Mouse (Mus musculus) yolk sac, embryonic 10.5 days (tissue): ENCODE results near the gene Capn10.
A peak's percentile ranks its signal among the peaks of the same experiment; 100 is the strongest.
"Not testable (repeated sequence)": the region's sequence is repeated elsewhere in the genome, so short reads cannot be mapped to it uniquely, and the experiment has no call there.

Experiments used
- DNase-seq: peaks from one replicate; pipeline ENCODE4 v3.0.0-alpha.2; 2017; ENCODE audit warnings: low spot score

Gene Capn10

GRCm38 (mm10) chr1:92919775-92920174, 14.4 kb upstream of the Capn10 start:
- no peak for DNase-seq

GRCm38 (mm10) chr1:92920474-92921200, 13.5 kb upstream of the Capn10 start:
- DNase-seq = peak; percentile 78

- no peak for DNase-seq
These were observed 12.7 kb upstream of the Capn10 start for GRCm38 (mm10) chr1:92921496-92921895.

- no peak for DNase-seq
These were observed 3.9 kb upstream of the Capn10 start for GRCm38 (mm10) chr1:92930171-92930706.

GRCm38 (mm10) chr1:92933611-92934010, 565 bp upstream of the Capn10 start:
- DNase-seq = no peak

- DNase-seq = no peak
These were observed 1.1 kb downstream of the Capn10 start for GRCm38 (mm10) chr1:92935054-92935962.

- no peak for DNase-seq
These were observed 1.8 kb downstream of the Capn10 start for GRCm38 (mm10) chr1:92935977-92936376.

GRCm38 (mm10) chr1:92936467-92936866, 2.3 kb downstream of the Capn10 start:
- DNase-seq = peak; percentile 65

- DNase-seq = no peak
These were observed 3.6 kb downstream of the Capn10 start for GRCm38 (mm10) chr1:92937797-92938196.

GRCm38 (mm10) chr1:92939746-92940145, 5.6 kb downstream of the Capn10 start:
- DNase-seq = no peak

- DNase-seq = no peak
These were observed 9.2 kb downstream of the Capn10 start for GRCm38 (mm10) chr1:92943219-92943989.

- DNase-seq = no peak
These were observed 13.8 kb downstream of the Capn10 start for GRCm38 (mm10) chr1:92947966-92948365.

GRCm38 (mm10) chr1:92949426-92949825, 15.2 kb downstream of the Capn10 start:
- no peak for DNase-seq

- peak; percentile 54 for DNase-seq
These were observed 16.4 kb downstream of the Capn10 start, which contains the start of gene Gpr35 for GRCm38 (mm10) chr1:92950607-92951006. Gene Gpr35 (plus strand): TSS chr1:92950865.

GRCm38 (mm10) chr1:92953641-92954040, 19.5 kb downstream of the Capn10 start:
- DNase-seq = no peak

GRCm38 (mm10) chr1:92956571-92957335, 22.6 kb downstream of the Capn10 start:
- DNase-seq = not testable (repeated sequence)

- no peak for DNase-seq
These were observed 24.8 kb downstream of the Capn10 start for GRCm38 (mm10) chr1:92958999-92959398.

- not testable (repeated sequence) for DNase-seq
These were observed 36.6 kb downstream of the Capn10 start for GRCm38 (mm10) chr1:92970791-92971190.

GRCm38 (mm10) chr1:92971879-92972795, 38.0 kb downstream of the Capn10 start:
- DNase-seq = no peak

GRCm38 (mm10) chr1:92972854-92973253, 38.7 kb downstream of the Capn10 start:
- DNase-seq = no peak
